Comparison of ENCODE assay signal across 12 mouse cellular contexts in genomic region chr9:118272713-118273407, GRCm38 (mm10).
DNase-seq lines count a peak whose midpoint lies in the region; ATAC-seq and TF ChIP-seq lines count a peak whose summit lies in the region.
"Had no signal": no experiment of that assay in that cellular context is flagged by ENCODE, and none has a peak within 500 bp of the region (broad histone marks: within the 10 kb centered on the region; RNA-seq: fewer than 3 reads in every experiment).

No protein-coding gene starts in this region.

- H3K27ac ChIP-seq in intestine, postnatal 0 days (ENCODE audit: low read depth, low read length) = no peak overlapping the region
- no peak overlapping the region for H3K27ac ChIP-seq in intestine, embryonic 16.5 days (ENCODE audit: low read length)
- no peak overlapping the region for H3K27ac ChIP-seq in lung, postnatal 0 days (ENCODE audit: low read length)
- no peak overlapping the region for H3K27ac ChIP-seq in cerebellum, adult 2 months (ENCODE audit: insufficient read depth, low read length)
- H3K27ac ChIP-seq: hindbrain, postnatal 0 days; limb, embryonic 13.5 days had no signal

- ATAC-seq in intestine, postnatal 0 days = no peak
- no peak for ATAC-seq in intestine, embryonic 16.5 days
- ATAC-seq in common myeloid progenitor, adult 5-6 weeks (replicated peaks; ENCODE audit: low read depth, poor library complexity, severe bottlenecking) = 0 out of 2 replicates have a peak, but pooled peaks have one; percentile 45
- peak; percentile 69 for ATAC-seq in lung, postnatal 0 days
- ATAC-seq: hindbrain, postnatal 0 days had no signal

- peak; percentile 50 for DNase-seq in CD4-positive, CD25-positive, alpha-beta regulatory T cell, adult 2 months (ENCODE audit: low read depth, low spot score)
- peak; percentile 45 for DNase-seq in lung, postnatal 0 days (ENCODE audit: low spot score)
- no peak for DNase-seq in cerebellum, adult 2 months
- no peak for DNase-seq in B cell, adult 2 months
- DNase-seq in spleen, postnatal 36 days (ENCODE audit: low spot score in 2 of 2) = no peak
- DNase-seq: layer of hippocampus, postnatal 36 days had no signal

- 57% methylated on average over 11 of the region's 11 CpGs for WGBS in intestine, postnatal 0 days
- 52% methylated on average over 11 of the region's 11 CpGs for WGBS in intestine, embryonic 16.5 days
- WGBS in lung, postnatal 0 days = 31% methylated on average over 11 of the region's 11 CpGs
- WGBS in cerebellum, adult 2 months = 85% methylated on average over 11 of the region's 11 CpGs

- no peak overlapping the region for H3K9ac ChIP-seq in intestine, postnatal 0 days (ENCODE audit: low read depth, low read length)
- H3K9ac ChIP-seq in intestine, embryonic 16.5 days (ENCODE audit: low read depth, low read length) = no peak overlapping the region
- no peak overlapping the region for H3K9ac ChIP-seq in lung, postnatal 0 days (replicated peaks; ENCODE audit: low read depth)
- H3K9ac ChIP-seq: limb, embryonic 13.5 days had no signal

- H3K4me2 ChIP-seq in intestine, postnatal 0 days (replicated peaks; ENCODE audit: low read depth) = peak overlapping the region; percentile 35
- H3K4me2 ChIP-seq in intestine, embryonic 16.5 days (ENCODE audit: low read depth, low read length) = no peak overlapping the region
- peak overlapping the region; percentile 22; the same call in 1 of the 2 replicates for H3K4me2 ChIP-seq in lung, postnatal 0 days (replicated peaks; ENCODE audit: low read depth, low read length)
- H3K4me2 ChIP-seq: limb, embryonic 13.5 days had no signal

- no peaks in the 10 kb centered on the region for H3K27me3 ChIP-seq in intestine, postnatal 0 days (replicated peaks; ENCODE audit: control insufficient read depth, insufficient read depth, low read length)
- H3K27me3 ChIP-seq in intestine, embryonic 16.5 days (replicated peaks; ENCODE audit: control insufficient read depth, insufficient read depth, low read length) = no peaks in the 10 kb centered on the region
- no peaks in the 10 kb centered on the region for H3K27me3 ChIP-seq in lung, postnatal 0 days (replicated peaks; ENCODE audit: insufficient read depth, low read length)
- H3K27me3 ChIP-seq in cerebellum, adult 2 months (ENCODE audit: control insufficient read depth, insufficient read depth, low read length) = no peaks in the 10 kb centered on the region
- H3K27me3 ChIP-seq: limb, embryonic 13.5 days had no signal

- TF ChIP-seq POLR2A in cerebellum, adult 2 months (IDR thresholded peaks at IDR 0.05; ENCODE audit: borderline replicate concordance, insufficient read depth, low read length) = no peak

- no peak overlapping the region for H3K4me3 ChIP-seq in intestine, postnatal 0 days (ENCODE audit: low read depth, low read length)
- no peak overlapping the region for H3K4me3 ChIP-seq in intestine, embryonic 16.5 days (ENCODE audit: low read length)
- H3K4me3 ChIP-seq in lung, postnatal 0 days (ENCODE audit: low read depth, low read length) = no peak overlapping the region
- H3K4me3 ChIP-seq in cerebellum, adult 2 months (replicated peaks; ENCODE audit: insufficient read depth, low read depth, low read length) = no peak overlapping the region
- H3K4me3 ChIP-seq: limb, embryonic 13.5 days had no signal

- no peaks in the 10 kb centered on the region for H3K9me3 ChIP-seq in intestine, postnatal 0 days (ENCODE audit: control insufficient read depth)
- H3K9me3 ChIP-seq in intestine, embryonic 16.5 days (ENCODE audit: control insufficient read depth, low read length) = no peaks in the 10 kb centered on the region
- H3K9me3 ChIP-seq in lung, postnatal 0 days (ENCODE audit: low read length) = no peaks in the 10 kb centered on the region
- H3K9me3 ChIP-seq: limb, embryonic 13.5 days had no signal

- H3K36me3 ChIP-seq in intestine, postnatal 0 days (ENCODE audit: control insufficient read depth, insufficient read depth) = no peaks in the 10 kb centered on the region
- no peaks in the 10 kb centered on the region for H3K36me3 ChIP-seq in intestine, embryonic 16.5 days (ENCODE audit: control insufficient read depth, insufficient read depth, low read length)
- H3K36me3 ChIP-seq in lung, postnatal 0 days (ENCODE audit: insufficient read depth, low read length) = no peaks in the 10 kb centered on the region
- H3K36me3 ChIP-seq: G1E; limb, embryonic 13.5 days had no signal

- TF ChIP-seq CTCF in intestine, postnatal 0 days (IDR thresholded peaks at IDR 0.05; ENCODE audit: low read depth) = no peak
- TF ChIP-seq CTCF in lung, postnatal 0 days (IDR thresholded peaks at IDR 0.05) = no peak
- TF ChIP-seq CTCF in cerebellum, adult 2 months (IDR thresholded peaks at IDR 0.05; ENCODE audit: borderline replicate concordance, insufficient read depth, low read depth, low read length) = no peak

- H3K4me1 ChIP-seq in intestine, postnatal 0 days (replicated peaks; ENCODE audit: control insufficient read depth, insufficient read depth, low read length) = no peaks in the 10 kb centered on the region
- H3K4me1 ChIP-seq in intestine, embryonic 16.5 days (ENCODE audit: control insufficient read depth, insufficient read depth, low read length) = no peaks in the 10 kb centered on the region
- H3K4me1 ChIP-seq in lung, postnatal 0 days (ENCODE audit: insufficient read depth, low read depth, low read length) = no peaks in the 10 kb centered on the region
- no peaks in the 10 kb centered on the region for H3K4me1 ChIP-seq in cerebellum, adult 2 months (ENCODE audit: control insufficient read depth, insufficient read depth, low read length)
- H3K4me1 ChIP-seq: limb, embryonic 13.5 days had no signal

- TF ChIP-seq EP300 in lung, postnatal 0 days (IDR thresholded peaks at IDR 0.05) = peak; percentile 76

Comparison
In these comparisons a context has a peak if more than half of its experiments do, and no peak if none do; other contexts are left out.
1. ATAC-seq: peak in common myeloid progenitor, adult 5-6 weeks (single experiment) and lung, postnatal 0 days (single experiment); none in intestine, postnatal 0 days (single experiment) and intestine, embryonic 16.5 days (single experiment).
2. DNase-seq: peak in CD4-positive, CD25-positive, alpha-beta regulatory T cell, adult 2 months (single experiment) and lung, postnatal 0 days (single experiment); none in cerebellum, adult 2 months (0 of 2), B cell, adult 2 months (0 of 2) and spleen, postnatal 36 days (0 of 2).